Mouse (Mus musculus) CH12.LX (cell line): ENCODE measurements around the gene Gm13283. TPM values are rescaled to one million over a fixed set of nuclear protein-coding genes. Genes with fewer than 3 reads are reported as not detected.
A peak's percentile ranks its signal among the peaks of the same experiment; 100 is the strongest.

Experiments used
- DNase-seq: peaks from one replicate; pipeline ENCODE4 v3.0.0-alpha.2; 2013; ENCODE audit errors: extremely low read depth
- H3K27ac ChIP-seq: 2 replicates; pipeline ENCODE4 v1.5.1; 2012; ENCODE audit warnings: low read depth, mild to moderate bottlenecking, control low read depth, moderate library complexity; ENCODE audit not compliant: insufficient read depth
- H3K27me3 ChIP-seq: replicated peaks from 2 replicates; pipeline ENCODE3; 2012; ENCODE audit warnings: inconsistent platforms
- H3K36me3 ChIP-seq, 2 experiments: replicated peaks in 1 of 2; 2 replicates each; pipeline versions ENCODE3 to v1.6.1; 2012; ENCODE audit warnings: inconsistent platforms in 1 of 2, low read length in 1 of 2, mild to moderate bottlenecking in 1 of 2, mixed read lengths in 1 of 2, moderate library complexity in 1 of 2; ENCODE audit not compliant: control insufficient read depth in 1 of 2, insufficient read depth in 1 of 2
- H3K4me1 ChIP-seq, 2 experiments: 2 replicates each; pipeline ENCODE4 v1.6.1; 2012; ENCODE audit warnings: inconsistent platforms in 1 of 2, moderate library complexity in 1 of 2; ENCODE audit not compliant: insufficient read depth in 2 of 2, control insufficient read depth in 1 of 2
- H3K4me2 ChIP-seq: 2 replicates; pipeline ENCODE4 v1.6.1; 2012; ENCODE audit warnings: low read depth, mild to moderate bottlenecking, control low read depth; ENCODE audit not compliant: poor library complexity, insufficient read depth, severe bottlenecking
- H3K4me3 ChIP-seq, 3 experiments: fragments of 150-350 bp in 1 of 3; sonication (generic) in 1 of 3; replicated peaks in 1 of 3; 2 replicates each; pipeline versions ENCODE3 to v1.5.1; 2011 to 2012; ENCODE audit warnings: low read depth in 2 of 3, low read length in 2 of 3, mild to moderate bottlenecking in 2 of 3, moderate library complexity in 2 of 3, control low read depth in 1 of 3, improper control_type of control experiment in 1 of 3, inconsistent platforms in 1 of 3, mixed read lengths in 1 of 3; ENCODE audit not compliant: poor library complexity in 1 of 3
- H3K79me2 ChIP-seq: replicated peaks from 2 replicates; pipeline ENCODE4 v1.6.1; 2012; ENCODE audit warnings: mild to moderate bottlenecking, moderate library complexity; ENCODE audit not compliant: control insufficient read depth, poor library complexity, insufficient read depth, severe bottlenecking; ENCODE audit errors: extremely low read depth
- H3K9ac ChIP-seq: 2 replicates; pipeline ENCODE4 v1.6.1; 2012; ENCODE audit warnings: low read depth, mild to moderate bottlenecking, control low read depth, moderate library complexity; ENCODE audit not compliant: insufficient read depth
- H3K9me3 ChIP-seq: replicated peaks from 2 replicates; pipeline ENCODE3; 2012; ENCODE audit warnings: low read length, inconsistent platforms, mixed read lengths
- BHLHE40 ChIP-seq: IDR thresholded peaks from 2 replicates; pipeline ENCODE4 v1.6.1; 2011; ENCODE audit warnings: mild to moderate bottlenecking, low read depth, low read length, improper control_type of control experiment
- CHD2 ChIP-seq: IDR thresholded peaks from 2 replicates; pipeline ENCODE4 v1.6.1; 2011; ENCODE audit warnings: low read length, improper control_type of control experiment
- CTCF ChIP-seq, 2 experiments: IDR thresholded peaks in 1 of 2; conservative IDR thresholded peaks in 1 of 2; 2 replicates each; pipeline ENCODE4 v1.5.1; 2011 to 2012; ENCODE audit warnings: low read depth in 2 of 2, low read length in 2 of 2, improper control_type of control experiment in 1 of 2, inconsistent platforms in 1 of 2, mild to moderate bottlenecking in 1 of 2, moderate library complexity in 1 of 2
- E2F4 ChIP-seq: IDR thresholded peaks from 2 replicates; pipeline ENCODE4 v1.6.1; 2011; ENCODE audit warnings: low read depth, low read length, improper control_type of control experiment; ENCODE audit not compliant: insufficient replicate concordance
- EP300 ChIP-seq: IDR thresholded peaks from 2 replicates; pipeline ENCODE4 v1.6.1; 2011; ENCODE audit warnings: low read length, improper control_type of control experiment
- GABPA ChIP-seq: IDR thresholded peaks from 2 replicates; pipeline ENCODE4 v1.6.1; 2012; ENCODE audit warnings: low read depth, low read length, improper control_type of control experiment, inconsistent platforms; ENCODE audit not compliant: insufficient replicate concordance
- IRF4 ChIP-seq: IDR thresholded peaks from 2 replicates; pipeline ENCODE4 v1.6.1; 2014; ENCODE audit warnings: low read depth, mild to moderate bottlenecking, inconsistent platforms, low read length, improper control_type of control experiment
- JUN ChIP-seq: IDR thresholded peaks from 2 replicates; pipeline ENCODE4 v1.6.1; 2011; ENCODE audit warnings: low read depth, mild to moderate bottlenecking, low read length, improper control_type of control experiment, moderate library complexity; ENCODE audit not compliant: insufficient read depth
- JUND ChIP-seq: conservative IDR thresholded peaks from 2 replicates; pipeline ENCODE4 v1.6.1; 2011; ENCODE audit warnings: low read depth, low read length, improper control_type of control experiment
- KAT2A ChIP-seq: IDR thresholded peaks from 2 replicates; pipeline ENCODE4 v1.6.1; 2012; ENCODE audit warnings: low read length, improper control_type of control experiment, inconsistent platforms; ENCODE audit not compliant: insufficient replicate concordance
- MAX ChIP-seq: IDR thresholded peaks from 2 replicates; pipeline ENCODE4 v1.6.1; 2011; ENCODE audit warnings: low read length, improper control_type of control experiment
- MAZ ChIP-seq: IDR thresholded peaks from 2 replicates; pipeline ENCODE4 v1.6.1; 2012; ENCODE audit warnings: low read depth, mild to moderate bottlenecking, inconsistent platforms, low read length, improper control_type of control experiment, moderate library complexity
- MXI1 ChIP-seq: IDR thresholded peaks from 2 replicates; pipeline ENCODE4 v1.6.1; 2011; ENCODE audit warnings: mild to moderate bottlenecking, low read depth, low read length, improper control_type of control experiment
- MYC ChIP-seq: IDR thresholded peaks from 2 replicates; pipeline ENCODE4 v1.6.1; 2011; ENCODE audit warnings: low read depth, mild to moderate bottlenecking, improper control_type of control experiment, low read length
- NELFE ChIP-seq: IDR thresholded peaks from 2 replicates; pipeline ENCODE4 v1.6.1; 2011; ENCODE audit warnings: low read depth, low read length, improper control_type of control experiment
- NRF1 ChIP-seq: IDR thresholded peaks from 2 replicates; pipeline ENCODE4 v1.6.1; 2014; ENCODE audit warnings: low read depth, mild to moderate bottlenecking, inconsistent platforms, low read length, improper control_type of control experiment, moderate library complexity
- RAD21 ChIP-seq: IDR thresholded peaks from 2 replicates; pipeline ENCODE4 v1.6.1; 2011; ENCODE audit warnings: low read depth, mild to moderate bottlenecking, low read length, improper control_type of control experiment, moderate library complexity
- RCOR1 ChIP-seq: conservative IDR thresholded peaks from 2 replicates; pipeline ENCODE4 v1.6.1; 2012; ENCODE audit warnings: low read depth, mild to moderate bottlenecking, inconsistent platforms, low read length, improper control_type of control experiment
- SIN3A ChIP-seq: IDR thresholded peaks from 2 replicates; pipeline ENCODE4 v1.6.1; 2012; ENCODE audit warnings: low read length, improper control_type of control experiment, inconsistent platforms
- SMC3 ChIP-seq: IDR thresholded peaks from 2 replicates; pipeline ENCODE4 v1.6.1; 2011; ENCODE audit warnings: low read depth, low read length, improper control_type of control experiment
- TBP ChIP-seq: conservative IDR thresholded peaks from 2 replicates; pipeline ENCODE4 v1.6.1; 2011; ENCODE audit warnings: low read depth, low read length, improper control_type of control experiment
- UBTF ChIP-seq: IDR thresholded peaks from 2 replicates; pipeline ENCODE4 v1.6.1; 2012; ENCODE audit warnings: low read depth, mild to moderate bottlenecking, inconsistent platforms, low read length, improper control_type of control experiment, moderate library complexity
- USF2 ChIP-seq: conservative IDR thresholded peaks from 2 replicates; pipeline ENCODE4 v1.6.1; 2011; ENCODE audit warnings: low read depth, low read length, improper control_type of control experiment
- ZC3H11A ChIP-seq: IDR thresholded peaks from 2 replicates; pipeline ENCODE4 v1.6.1; 2012; ENCODE audit warnings: low read depth, mild to moderate bottlenecking, inconsistent platforms, low read length, improper control_type of control experiment
- ZMIZ1 ChIP-seq: IDR thresholded peaks from 2 replicates; pipeline ENCODE4 v1.6.1; 2012; ENCODE audit warnings: low read depth, mild to moderate bottlenecking, inconsistent platforms, low read length, improper control_type of control experiment
- ZNF384 ChIP-seq: IDR thresholded peaks from 2 replicates; pipeline ENCODE4 v1.6.1; 2012; ENCODE audit warnings: low read depth, low read length, improper control_type of control experiment, inconsistent platforms
- dilution Hi-C: fragments of 300-500 bp; cut with MboI; formaldehyde crosslinking; loops from 2 replicates; pipeline ENCODE4 v1.14.3; 2020; ENCODE audit warnings: low sequenced_read_pairs; ENCODE audit not compliant: extremely low pct_unique_long_range_greater_than_20kb, extremely low pct_ligation_motif_present
- in situ Hi-C: fragments of 300-500 bp; cut with MboI; formaldehyde crosslinking; loops from 3 replicates; pipeline ENCODE4 v1.14.3; 2019; ENCODE audit warnings: low sequenced_read_pairs, low pct_ligation_motif_present, low pct_unique_long_range_greater_than_20kb, mixed read lengths
- polyA plus RNA-seq: library from polyadenylated mRNA; unstranded; fragments of >175 nt; gene quantifications from 2 replicates; pipeline ENCODE4 v1.2.1, GENCODE M21; 2012; ENCODE audit warnings: low read depth; ENCODE audit not compliant: insufficient read length
- total RNA-seq, 2 experiments: library from RNA; depleted of rRNA; stranded (reverse); fragments of 300-350 nt in 1 of 2; fragments of >200 nt in 1 of 2; gene quantifications; 2 replicates each; pipeline ENCODE4 v1.2.3; 2012 to 2014

The Gm13283 gene
- total and polyA plus RNA-seq, 3 experiments, result not detected

GRCm38 (mm10) chr4:88726727-88727126 is 33.2 kb upstream of the Gm13283 start:
- in situ Hi-C loops, result no loop called here
- no peak overlapping the region for H3K27ac ChIP-seq
- H3K9me3 ChIP-seq, result no peaks in the 10 kb centered on the region
- TF ChIP-seq GABPA (no peak), ZC3H11A (no peak), CHD2 (no peak), EP300 (no peak), ZNF384 (no peak), USF2 (no peak), RCOR1 (no peak), JUND (no peak), MAX (no peak), ZMIZ1 (no peak), JUN (no peak), MXI1 (no peak), IRF4 (no peak), E2F4 (no peak), NRF1 (no peak), UBTF (no peak)
- TF ChIP-seq, all 38 proteins: peak for 0
- H3K36me3 ChIP-seq, result no peaks in the 10 kb centered on the region
- H3K9ac ChIP-seq, result no peak overlapping the region
- peaks cover 9% of the 10 kb centered on the region for H3K27me3 ChIP-seq
- H3K79me2 ChIP-seq, result peaks cover 2% of the 10 kb centered on the region
- H3K4me2 ChIP-seq, result 0 out of 2 replicates have a peak overlapping the region, but pooled peaks have one; percentile 35
- DNase-seq, result no peak
- peaks cover 3 to 10% of the 10 kb centered on the region in 2 experiments; a peak in 2 of 4 replicates for H3K4me1 ChIP-seq
- dilution Hi-C loops, result no loop called here
- no peak overlapping the region for H3K4me3 ChIP-seq

- dilution Hi-C loops, result no loop called here
- in situ Hi-C loops, result no loop called here
- peak overlapping the region; percentile 35; the same call in 1 of the 2 replicates for H3K4me2 ChIP-seq
- no peaks in the 10 kb centered on the region for H3K36me3 ChIP-seq
- H3K27me3 ChIP-seq, result peaks cover 9% of the 10 kb centered on the region
- no peak overlapping the region for H3K9ac ChIP-seq
- TF ChIP-seq ZC3H11A (0 out of 2 replicates have a peak, but pooled peaks have one; percentile 2), BHLHE40 (no peak), IRF4 (no peak), SIN3A (no peak), MAZ (no peak), SMC3 (peak; percentile 95), NELFE (no peak), MYC (no peak), TBP (no peak), RAD21 (peak; percentile 72), JUN (no peak), JUND (no peak), CTCF (conservative IDR thresholded peaks at IDR 0.05 in 1 of 2, IDR thresholded peaks at IDR 0.05 in 1 of 2; ENCODE audit: low read depth in 2 of 2, low read length in 2 of 2) (peak; percentile 65 to 86), KAT2A (no peak)
- DNase-seq, result peak; percentile 66
- no peak overlapping the region for H3K27ac ChIP-seq
- H3K9me3 ChIP-seq, result no peaks in the 10 kb centered on the region
- peaks cover 3 to 10% of the 10 kb centered on the region in 2 experiments; a peak in 2 of 4 replicates for H3K4me1 ChIP-seq
- no peak overlapping the region for H3K4me3 ChIP-seq
- H3K79me2 ChIP-seq, result no peaks in the 10 kb centered on the region
Measured at GRCm38 (mm10) chr4:88727324-88727723, 32.6 kb upstream of the Gm13283 start.
